Mouse (Mus musculus) right cerebral cortex, postnatal 25 days (tissue): Measurements from ENCODE around the gene Tacc2.
A peak's percentile ranks its signal among the peaks of the same experiment; 100 is the strongest.

Experiments
- DNase-seq: peaks from one replicate; pipeline ENCODE4 v3.0.0; 2022

The Tacc2 gene

DNA sequence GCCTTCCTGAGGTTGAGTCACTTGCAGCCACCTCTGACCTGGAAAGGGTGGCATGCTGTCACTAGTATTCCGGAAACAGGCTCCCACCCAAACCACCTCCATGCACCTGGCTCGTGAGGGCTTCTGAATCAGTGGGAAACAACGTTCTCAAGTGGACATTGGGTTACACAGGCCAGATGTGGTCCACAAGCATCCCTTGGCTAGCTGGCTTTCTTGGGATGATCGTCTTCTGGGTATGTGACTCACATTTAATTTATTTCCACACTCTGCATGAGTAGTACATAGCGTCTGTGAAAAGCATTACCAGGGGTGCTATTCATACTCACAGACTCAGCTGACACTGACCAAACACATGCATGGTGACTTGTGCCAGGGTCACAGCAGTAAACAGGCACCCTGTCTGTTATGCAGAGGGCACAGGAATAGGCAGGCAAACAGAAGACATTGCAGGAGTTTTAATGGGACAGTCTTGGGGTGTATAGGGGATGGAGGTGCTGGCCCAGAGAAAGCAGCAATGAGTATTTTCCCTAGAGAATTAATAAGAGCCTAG is 205.3 kb downstream of the Tacc2 start:
- DNase-seq: no peak

DNA sequence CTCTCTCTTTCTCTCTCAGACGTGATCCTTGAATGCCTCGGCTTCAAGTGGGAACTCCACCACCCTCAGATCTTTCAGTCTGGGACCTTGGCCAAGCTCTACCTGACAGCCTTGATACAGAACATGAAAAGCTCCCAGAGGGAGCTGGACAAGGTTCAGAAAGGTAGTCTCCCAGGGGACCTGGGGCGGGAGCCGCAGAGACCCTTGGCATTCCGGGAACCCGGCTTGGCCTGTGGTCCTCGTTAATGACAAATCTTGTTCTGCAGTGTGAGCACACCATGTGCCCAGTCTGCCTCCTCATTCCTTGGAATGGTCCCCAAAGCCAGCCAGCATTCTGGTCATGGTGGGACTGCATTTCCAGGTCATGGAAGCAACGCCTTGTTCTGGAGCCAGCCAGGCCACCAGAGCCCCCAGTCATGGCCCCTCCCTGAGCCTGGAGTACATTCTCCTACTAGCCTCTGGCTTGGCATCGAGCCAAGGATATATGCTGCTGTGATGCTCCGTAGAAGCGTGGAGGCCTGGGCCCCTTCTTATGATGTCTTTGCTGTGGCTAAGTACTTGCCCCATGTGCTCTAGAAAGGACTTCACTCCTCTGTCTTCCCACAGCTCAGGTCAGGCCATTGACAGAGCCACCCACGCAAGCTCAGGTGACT is 208.8 kb downstream of the Tacc2 start:
- no peak for DNase-seq

DNA sequence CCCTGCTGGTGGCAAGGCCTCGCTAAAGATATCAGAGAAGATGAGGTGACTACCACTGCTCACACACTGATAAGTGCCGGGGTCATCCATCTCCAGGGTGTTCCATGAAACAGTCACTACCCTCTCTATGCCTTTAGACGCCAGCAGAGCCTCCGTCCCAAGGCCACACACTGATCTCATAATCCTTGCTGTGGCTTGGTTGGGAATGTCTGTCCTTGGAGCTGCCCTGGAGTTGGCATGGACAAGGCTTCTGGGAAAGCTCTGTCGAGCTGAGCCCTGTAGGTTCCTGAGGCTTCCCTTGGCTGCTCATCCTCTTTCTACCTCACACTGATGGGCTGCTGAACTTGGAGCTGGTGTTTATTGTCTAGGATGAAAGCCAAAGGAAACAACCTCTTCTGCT is 209.5 kb downstream of the Tacc2 start:
- DNase-seq: no peak

DNA sequence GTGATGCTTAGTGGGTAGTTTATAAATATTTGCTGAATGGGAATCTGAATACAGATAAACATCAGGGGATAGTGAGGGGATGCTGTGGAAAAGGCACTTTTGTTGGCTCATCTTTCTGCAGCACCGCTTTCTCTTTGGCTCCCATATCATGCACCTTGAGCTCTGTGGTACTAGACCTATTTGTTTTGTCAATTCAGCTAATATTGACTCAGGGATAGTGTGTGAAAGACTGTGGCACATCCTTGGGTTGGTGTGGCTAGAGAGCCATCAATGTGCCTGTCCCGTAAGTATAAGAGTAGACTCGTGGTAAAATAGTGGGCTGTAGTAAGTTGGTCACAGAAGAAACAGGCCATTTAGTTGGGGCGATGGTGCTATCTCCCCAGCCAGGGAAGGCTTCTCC is 210.3 kb downstream of the Tacc2 start:
- DNase-seq: no peak

GRCm38 (mm10) chr7:130788950-130789349 is 211.7 kb downstream of the Tacc2 start:
- no peak for DNase-seq

DNA sequence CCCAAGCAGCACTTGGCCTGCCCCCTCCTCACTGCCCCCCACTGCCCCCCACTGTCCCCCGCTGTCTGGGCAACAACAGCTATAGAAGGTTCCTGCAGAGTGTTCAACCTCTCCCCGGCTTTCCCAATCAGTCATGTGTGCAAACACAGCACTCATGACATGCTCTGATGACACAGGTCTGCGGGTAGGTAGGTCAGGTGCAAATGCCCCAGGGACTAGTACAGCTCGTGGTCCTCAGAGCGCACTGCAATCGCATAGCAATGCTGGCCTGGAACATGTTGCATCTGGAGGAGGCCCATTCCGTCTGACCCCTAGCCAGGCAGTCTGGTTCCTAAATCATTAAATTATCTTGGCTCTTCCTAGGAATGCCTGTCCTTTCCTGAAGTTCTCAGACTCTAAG is 212.2 kb downstream of the Tacc2 start:
- DNase-seq: no peak

GRCm38 (mm10) chr7:130793671-130794070 is 216.4 kb downstream of the Tacc2 start:
- no peak for DNase-seq

DNA sequence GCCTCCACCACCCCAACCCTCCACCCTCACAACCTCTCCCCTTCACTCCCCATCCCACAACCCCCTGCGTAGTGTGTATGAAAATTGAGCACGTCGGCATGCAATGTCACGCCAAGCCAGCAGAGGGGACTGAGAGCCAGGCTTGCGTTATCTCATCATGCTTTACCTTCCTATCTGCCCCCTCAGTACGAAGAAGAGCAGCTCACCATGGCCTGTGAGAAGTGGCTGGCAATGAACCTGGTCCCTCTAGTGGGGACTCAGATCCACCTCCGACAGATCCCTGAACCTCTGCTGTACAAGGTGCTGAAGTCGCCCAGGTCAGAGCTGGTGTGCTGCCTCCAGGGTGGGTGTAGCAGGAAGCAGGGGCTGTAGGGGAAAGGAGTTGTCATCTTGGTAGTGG is 219.5 kb downstream of the Tacc2 start:
- DNase-seq: no peak

GRCm38 (mm10) chr7:130797524-130797923 is 220.3 kb downstream of the Tacc2 start:
- DNase-seq: no peak

DNA sequence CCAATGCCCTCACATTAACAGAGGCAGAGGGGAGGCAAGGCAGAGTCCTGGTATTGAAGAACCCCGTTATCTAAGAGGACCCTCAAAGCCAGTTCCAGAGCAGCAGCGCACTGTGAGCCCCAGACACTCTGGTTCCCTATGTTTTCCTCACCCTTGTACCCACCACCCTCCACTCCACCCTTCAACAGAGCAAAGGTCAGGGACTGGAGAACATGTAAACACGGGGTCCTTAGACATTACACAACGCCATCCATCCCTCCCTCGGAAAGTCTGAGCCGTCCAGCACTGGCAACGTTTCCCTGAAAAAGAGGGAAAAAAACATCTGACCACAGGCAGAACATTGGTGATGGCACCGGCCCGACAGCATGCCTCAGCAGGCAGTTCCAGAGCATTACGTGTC is 222.2 kb downstream of the Tacc2 start:
- DNase-seq: no peak

DNA sequence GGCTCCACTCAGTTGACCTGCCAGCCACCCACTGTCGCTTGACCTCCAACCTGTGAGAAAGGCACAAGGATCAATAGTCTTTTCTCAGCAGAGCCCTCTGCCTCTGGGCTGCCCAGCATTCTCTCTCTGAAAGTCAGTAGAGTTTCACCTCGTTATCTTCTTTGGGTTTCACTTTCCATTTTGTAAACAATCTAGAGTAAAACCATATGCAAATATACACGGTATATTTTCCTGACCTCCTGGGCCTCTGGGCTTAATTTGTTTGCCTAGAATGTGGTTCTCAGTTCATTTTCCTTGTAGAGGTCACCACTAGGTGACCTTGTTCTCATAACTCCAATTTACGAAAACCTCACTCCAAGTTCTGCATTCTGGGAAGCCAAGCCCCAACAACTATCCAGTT is 223.4 kb downstream of the Tacc2 start:
- no peak for DNase-seq

DNA sequence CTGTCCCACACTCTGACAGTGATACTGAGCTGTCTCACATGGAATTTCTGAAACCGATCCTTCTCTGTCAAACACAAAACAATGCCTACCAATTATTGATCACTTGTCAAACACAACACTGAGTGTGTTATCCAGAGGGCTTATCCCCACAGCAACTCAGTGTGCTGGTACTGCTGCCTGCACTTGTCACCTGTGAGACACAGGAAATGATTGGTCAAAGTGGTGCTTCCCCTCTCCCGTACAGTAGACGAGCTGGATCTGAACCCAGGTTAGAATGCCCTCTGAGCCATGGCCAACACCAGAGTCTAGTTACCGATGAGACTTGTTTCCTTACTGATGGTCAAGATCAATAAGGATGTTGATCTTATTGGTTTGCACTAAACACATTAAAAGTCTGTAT is 224.6 kb downstream of the Tacc2 start:
- no peak for DNase-seq

- DNase-seq: no peak
Observed at GRCm38 (mm10) chr7:130803251-130803825, 226.1 kb downstream of the Tacc2 start.

GRCm38 (mm10) chr7:130804991-130805390 is 227.8 kb downstream of the Tacc2 start:
- DNase-seq: no peak

DNA sequence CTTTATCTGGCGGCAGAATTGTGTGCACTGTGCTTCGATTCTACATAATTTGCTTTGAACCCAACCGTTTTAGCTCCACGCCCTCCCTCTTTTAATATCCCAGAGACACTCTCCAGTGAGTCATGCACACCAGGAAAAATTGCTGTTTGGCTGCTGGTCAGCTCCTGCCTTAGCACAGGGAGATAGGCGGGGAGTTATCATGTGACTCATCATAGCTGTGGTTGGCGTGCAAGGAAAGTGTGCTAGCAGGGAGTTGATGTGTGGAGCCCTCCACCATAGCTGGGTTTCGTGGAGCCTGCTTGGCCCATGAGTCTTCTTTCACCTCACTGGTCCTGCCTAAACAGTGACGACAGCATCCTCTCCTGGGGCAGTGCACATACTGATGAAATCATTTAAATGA is 230.5 kb downstream of the Tacc2 start:
- peak; percentile 74 for DNase-seq

DNA sequence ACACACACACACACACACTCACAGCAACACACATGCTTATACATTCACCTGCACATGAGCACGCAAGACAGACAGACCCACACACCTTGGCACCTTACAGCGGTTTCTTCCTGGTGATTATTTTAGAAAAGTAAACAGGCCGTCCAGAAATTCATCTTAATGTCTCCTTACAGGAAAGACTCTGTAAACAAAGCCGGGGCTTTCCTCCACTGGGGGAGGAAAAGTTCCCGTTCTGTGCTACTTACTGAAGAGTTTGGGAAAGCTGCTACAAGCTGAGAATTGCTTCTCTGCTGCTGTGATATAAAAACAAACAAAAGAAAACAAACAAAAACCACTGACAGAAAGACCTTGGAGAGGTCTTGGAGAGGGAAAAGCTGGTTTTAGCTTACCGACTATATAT is 231.5 kb downstream of the Tacc2 start:
- no peak for DNase-seq

DNA sequence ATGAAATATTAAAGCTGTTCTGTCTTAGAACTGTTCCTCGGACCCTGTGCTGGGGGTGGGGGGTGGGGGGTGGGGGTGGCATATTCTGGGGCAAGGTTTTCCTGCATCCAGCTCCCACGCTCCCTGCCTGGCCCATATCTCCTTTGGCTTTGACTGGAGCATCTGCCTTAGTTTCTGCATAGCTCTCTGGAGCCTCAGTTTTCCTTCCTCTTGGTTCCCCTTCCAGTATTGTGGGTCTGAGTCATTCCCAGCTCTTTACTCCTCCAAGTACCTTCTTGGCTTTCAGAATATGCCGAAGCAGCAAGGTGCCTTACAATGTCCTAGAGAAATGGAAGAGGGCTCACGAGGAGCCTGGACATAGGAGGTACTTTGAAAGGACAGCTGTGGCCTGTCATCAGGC is 233.0 kb downstream of the Tacc2 start:
- no peak for DNase-seq

DNA sequence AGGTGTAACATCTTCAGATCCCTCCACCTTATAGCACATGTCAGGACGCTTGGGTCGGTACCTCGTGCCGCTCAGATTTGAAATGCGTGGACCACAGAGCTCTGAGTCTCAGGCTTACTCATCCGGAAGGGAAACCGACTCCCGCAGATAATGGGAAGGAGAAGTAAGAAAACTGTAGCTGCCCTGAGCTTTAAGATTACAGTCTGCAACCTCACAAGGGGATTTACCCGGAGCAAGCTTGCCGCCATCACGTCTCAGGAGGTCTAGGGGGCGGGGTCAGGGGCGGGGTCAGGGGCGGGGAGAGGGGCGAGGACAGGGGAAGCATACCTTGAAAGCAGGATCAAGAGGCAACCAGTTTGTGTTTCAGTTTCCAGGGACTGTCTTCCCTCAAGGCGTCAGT is 235.2 kb downstream of the Tacc2 start:
- DNase-seq: no peak
